Mouse (Mus musculus): Measurements from ENCODE around the gene Mknk2. TPM values are rescaled to one million over a fixed set of nuclear protein-coding genes. Genes with fewer than 3 reads are reported as not detected.
A peak's percentile ranks its signal among the peaks of the same experiment; 100 is the strongest.

Gene Mknk2
- 96.1 and 146 TPM in 2 replicates for polyA plus RNA-seq (2012; rRNA removed)

GRCm38 (mm10) chr10:80677942-80678436 lies at the start of gene Mknk2:
TSS of gene Mknk2 (minus strand) at chr10:80678112.
- Histone ChIP-seq H3K4me3 (ENCODE audit: low read depth, low read length) (peak within 1 kb of the TSS; percentile 68), H3K27ac (ENCODE audit: insufficient read depth, low read depth, low read length) (peak within 1 kb of the TSS; percentile 98), H3K4me1 (ENCODE audit: control insufficient read depth, insufficient read depth, insufficient read length, low read length) (peaks cover 45% of the 10 kb centered on the region), H3K27me3 (ENCODE audit: control insufficient read depth, insufficient read depth, low read length) (no peaks in the 10 kb centered on the region), H3K36me3 (ENCODE audit: control insufficient read depth, insufficient read depth, low read length) (no peaks in the 10 kb centered on the region; the same call in 1 of the 2 replicates)
- TF ChIP-seq CTCF (IDR thresholded peaks at IDR 0.05; ENCODE audit: extremely low read depth, insufficient read length, insufficient replicate concordance, low read depth, low read length) (no peak), POLR2A (IDR thresholded peaks at IDR 0.05; ENCODE audit: low read depth, low read length) (peak; percentile 29; the same call in 1 of the 2 replicates)
- WGBS: 1% methylated on average over 8 of the region's 8 CpGs

DNA sequence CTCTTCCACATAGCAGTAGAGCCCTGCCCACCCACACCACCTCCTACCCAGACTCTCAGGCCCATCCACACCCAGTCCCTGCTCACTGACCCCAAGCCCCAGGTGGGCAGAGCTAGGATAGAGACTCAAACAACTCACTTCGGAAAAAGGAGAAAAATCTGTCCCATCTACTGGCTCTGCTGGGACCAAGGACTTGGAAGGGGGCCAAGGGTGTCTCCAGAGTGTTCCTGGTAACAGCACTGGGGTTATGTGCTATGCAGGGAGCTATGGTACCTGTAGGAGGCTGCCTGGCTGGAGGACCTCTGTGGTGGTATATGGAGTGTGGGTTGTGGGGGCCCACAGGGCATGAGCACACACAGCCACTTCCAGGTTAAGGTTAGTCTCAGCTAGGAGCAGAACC lies 39.4 kb upstream of the Mknk2 start:
- Histone ChIP-seq H3K27me3 (ENCODE audit: control insufficient read depth, insufficient read depth, low read length) (no peaks in the 10 kb centered on the region), H3K27ac (ENCODE audit: insufficient read depth, low read depth, low read length) (no peak overlapping the region), H3K4me3 (ENCODE audit: low read depth, low read length) (no peak overlapping the region), H3K4me1 (ENCODE audit: control insufficient read depth, insufficient read depth, insufficient read length, low read length) (no peaks in the 10 kb centered on the region), H3K36me3 (ENCODE audit: control insufficient read depth, insufficient read depth, low read length) (peaks cover 90% of the 10 kb centered on the region)
- 62% methylated on average over 1 of the region's 1 CpGs for WGBS
- TF ChIP-seq CTCF (IDR thresholded peaks at IDR 0.05; ENCODE audit: extremely low read depth, insufficient read length, insufficient replicate concordance, low read depth, low read length): no peak
- TF ChIP-seq POLR2A (IDR thresholded peaks at IDR 0.05; ENCODE audit: low read depth, low read length): no peak

GRCm38 (mm10) chr10:80710834-80711233 lies 32.9 kb upstream of the Mknk2 start:
- Histone ChIP-seq H3K4me1 (ENCODE audit: control insufficient read depth, insufficient read depth, insufficient read length, low read length) (no peaks in the 10 kb centered on the region), H3K36me3 (ENCODE audit: control insufficient read depth, insufficient read depth, low read length) (peaks cover 84% of the 10 kb centered on the region), H3K27me3 (ENCODE audit: control insufficient read depth, insufficient read depth, low read length) (no peaks in the 10 kb centered on the region), H3K27ac (ENCODE audit: insufficient read depth, low read depth, low read length) (no peak overlapping the region), H3K4me3 (ENCODE audit: low read depth, low read length) (no peak overlapping the region)
- TF ChIP-seq POLR2A (IDR thresholded peaks at IDR 0.05; ENCODE audit: low read depth, low read length) (no peak), CTCF (IDR thresholded peaks at IDR 0.05; ENCODE audit: extremely low read depth, insufficient read length, insufficient replicate concordance, low read depth, low read length) (no peak)
- 69% methylated on average over 3 of the region's 3 CpGs for WGBS

DNA sequence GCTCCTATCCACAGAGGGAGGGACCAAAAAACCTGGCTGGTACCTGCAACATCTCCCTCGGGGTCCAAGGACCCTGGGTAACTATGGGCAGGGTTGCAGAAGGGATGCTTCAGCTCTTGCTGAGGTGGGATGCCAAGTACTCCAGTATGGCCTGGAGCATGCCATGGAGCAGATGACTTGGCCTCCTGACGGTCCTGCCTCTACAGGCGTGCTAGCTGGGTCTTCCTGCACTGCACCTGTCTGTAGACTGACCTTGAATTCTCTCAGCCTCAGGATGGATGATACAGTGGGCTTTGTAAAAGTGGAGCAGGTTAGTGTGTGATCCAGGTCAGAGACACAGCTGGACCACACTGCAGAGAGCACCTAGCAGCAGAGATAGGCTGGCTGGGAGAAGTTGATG lies 27.6 kb upstream of the Mknk2 start:
- Histone ChIP-seq H3K4me3 (ENCODE audit: low read depth, low read length) (no peak overlapping the region), H3K36me3 (ENCODE audit: control insufficient read depth, insufficient read depth, low read length) (peaks cover 37% of the 10 kb centered on the region), H3K27me3 (ENCODE audit: control insufficient read depth, insufficient read depth, low read length) (no peaks in the 10 kb centered on the region), H3K4me1 (ENCODE audit: control insufficient read depth, insufficient read depth, insufficient read length, low read length) (peaks cover 13% of the 10 kb centered on the region), H3K27ac (ENCODE audit: insufficient read depth, low read depth, low read length) (no peak overlapping the region)
- TF ChIP-seq CTCF (IDR thresholded peaks at IDR 0.05; ENCODE audit: extremely low read depth, insufficient read length, insufficient replicate concordance, low read depth, low read length) (no peak), POLR2A (IDR thresholded peaks at IDR 0.05; ENCODE audit: low read depth, low read length) (no peak)
- 68% methylated on average over 3 of the region's 3 CpGs for WGBS

- Histone ChIP-seq H3K27ac (ENCODE audit: insufficient read depth, low read depth, low read length) (no peak overlapping the region), H3K4me3 (ENCODE audit: low read depth, low read length) (no peak overlapping the region), H3K27me3 (ENCODE audit: control insufficient read depth, insufficient read depth, low read length) (no peaks in the 10 kb centered on the region), H3K36me3 (ENCODE audit: control insufficient read depth, insufficient read depth, low read length) (peaks cover 33% of the 10 kb centered on the region), H3K4me1 (ENCODE audit: control insufficient read depth, insufficient read depth, insufficient read length, low read length) (peaks cover 13% of the 10 kb centered on the region)
- WGBS: 63% methylated on average over 3 of the region's 3 CpGs
- TF ChIP-seq CTCF (IDR thresholded peaks at IDR 0.05; ENCODE audit: extremely low read depth, insufficient read length, insufficient replicate concordance, low read depth, low read length): no peak
- no peak for TF ChIP-seq POLR2A (IDR thresholded peaks at IDR 0.05; ENCODE audit: low read depth, low read length)
These were observed 27.1 kb upstream of the Mknk2 start for GRCm38 (mm10) chr10:80705033-80705432.

GRCm38 (mm10) chr10:80704418-80704817 lies 26.5 kb upstream of the Mknk2 start:
- H3K4me1 ChIP-seq (ENCODE audit: control insufficient read depth, insufficient read depth, insufficient read length, low read length): peaks cover 15% of the 10 kb centered on the region
- H3K27me3 ChIP-seq (ENCODE audit: control insufficient read depth, insufficient read depth, low read length): no peaks in the 10 kb centered on the region
- no peak overlapping the region for H3K27ac ChIP-seq (ENCODE audit: insufficient read depth, low read depth, low read length)
- WGBS: 95% methylated on average over 5 of the region's 5 CpGs
- TF ChIP-seq CTCF (IDR thresholded peaks at IDR 0.05; ENCODE audit: extremely low read depth, insufficient read length, insufficient replicate concordance, low read depth, low read length) (no peak), POLR2A (IDR thresholded peaks at IDR 0.05; ENCODE audit: low read depth, low read length) (no peak)
- H3K4me3 ChIP-seq (ENCODE audit: low read depth, low read length): no peak overlapping the region
- H3K36me3 ChIP-seq (ENCODE audit: control insufficient read depth, insufficient read depth, low read length): peaks cover 26% of the 10 kb centered on the region

- Histone ChIP-seq H3K27ac (ENCODE audit: insufficient read depth, low read depth, low read length) (no peak overlapping the region), H3K4me3 (ENCODE audit: low read depth, low read length) (no peak overlapping the region)
These were observed 25.7 kb upstream of the Mknk2 start for GRCm38 (mm10) chr10:80703643-80704042.

More at GRCm38 (mm10) chr10:80703643-80704042, 25.7 kb upstream of the Mknk2 start:
- 91% methylated on average over 5 of the region's 5 CpGs for WGBS
- peaks cover 19% of the 10 kb centered on the region for H3K36me3 ChIP-seq (ENCODE audit: control insufficient read depth, insufficient read depth, low read length)
- no peaks in the 10 kb centered on the region for H3K27me3 ChIP-seq (ENCODE audit: control insufficient read depth, insufficient read depth, low read length)
- TF ChIP-seq CTCF (IDR thresholded peaks at IDR 0.05; ENCODE audit: extremely low read depth, insufficient read length, insufficient replicate concordance, low read depth, low read length): no peak
- H3K4me1 ChIP-seq (ENCODE audit: control insufficient read depth, insufficient read depth, insufficient read length, low read length): peaks cover 15% of the 10 kb centered on the region

Data from small intestine, adult 2 months (tissue).